Mouse (Mus musculus): ENCODE data around the gene 4921536K21Rik.

DNA sequence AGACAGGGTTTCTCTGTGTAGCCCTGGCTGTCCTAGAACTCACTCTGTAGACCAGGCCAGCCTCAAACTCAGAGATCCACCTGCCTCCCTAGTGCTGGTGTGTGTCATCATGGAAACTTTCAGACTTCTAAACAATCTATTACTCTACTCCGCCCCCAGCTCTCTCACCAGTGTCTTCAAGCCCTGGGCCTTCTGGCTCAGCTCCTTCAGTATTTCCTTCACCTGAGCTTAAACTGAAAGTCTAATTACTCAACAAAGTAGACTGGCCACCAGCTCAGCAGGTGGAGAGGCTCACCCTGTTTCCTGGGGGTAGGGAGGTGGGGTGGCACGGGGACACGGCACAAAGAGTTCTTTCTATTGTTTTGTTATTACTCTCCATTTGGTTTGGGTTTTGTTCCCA, 7.6 kb upstream of the 4921536K21Rik start:
- TF ChIP-seq MAZ (IDR thresholded peaks at IDR 0.05; ENCODE audit: low read depth, low read length) = no peak
- no peak for TF ChIP-seq CTCF (conservative IDR thresholded peaks at IDR 0.05 in 1 of 2, IDR thresholded peaks at IDR 0.05 in 1 of 2; ENCODE audit: low read depth in 2 of 2, low read length in 2 of 2)
- no peak for TF ChIP-seq EP300 (IDR thresholded peaks at IDR 0.05; ENCODE audit: low read length)

Data from CH12.LX (cell line).